Mouse (Mus musculus) central nervous system, embryonic 11.5 days (tissue): ENCODE results near the gene Rfx2. TPM values are rescaled to one million over a fixed set of nuclear protein-coding genes. Genes with fewer than 3 reads are reported as not detected.

Experiments used
- polyA plus RNA-seq: library from polyadenylated mRNA; depleted of rRNA; stranded (reverse); fragments of >200 nt; gene quantifications from 2 replicates; pipeline ENCODE4 v1.2.3, GENCODE M21; 2012; rRNA removed

Rfx2 gene
- 7.5 and 8.4 TPM in 2 replicates for polyA plus RNA-seq

DNA sequence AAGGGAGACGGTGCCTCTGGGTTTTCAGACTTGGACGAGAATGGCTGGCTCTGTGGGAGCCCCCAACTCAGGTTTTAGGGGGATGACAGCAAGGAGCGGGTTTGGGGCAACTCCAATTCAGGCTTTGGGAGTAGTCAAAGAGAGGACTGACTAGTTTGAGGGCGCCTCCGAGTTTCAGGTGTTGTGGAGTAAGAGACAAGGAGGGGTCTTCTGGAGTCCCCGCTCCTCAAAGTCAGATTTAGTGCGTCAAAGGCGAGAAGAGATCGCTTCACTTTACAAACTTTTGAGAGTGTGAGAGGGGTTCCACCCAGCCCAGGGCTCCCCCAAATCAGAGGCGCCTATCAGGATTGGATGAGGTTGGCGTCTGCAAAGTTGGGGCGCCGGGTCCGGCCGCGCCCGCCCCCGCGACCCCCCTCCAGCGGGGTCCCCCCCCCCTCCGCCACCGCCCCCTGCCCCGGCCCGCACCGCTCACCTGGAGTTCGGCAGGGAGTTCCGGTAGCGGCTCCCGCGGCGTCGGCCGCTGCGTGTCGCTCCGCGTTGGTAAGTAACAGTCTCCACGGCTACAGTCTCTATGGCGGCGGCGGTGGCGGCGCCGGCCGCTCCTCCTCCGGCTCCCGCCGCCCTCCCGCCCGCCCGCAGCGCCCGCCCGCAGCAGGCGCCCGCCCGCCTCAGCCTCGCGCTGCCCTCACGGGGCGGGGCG, at the start of gene Rfx2:
Rfx2 (minus strand) TSS at position 603 of the 700 bp plus-strand sequence.

DNA sequence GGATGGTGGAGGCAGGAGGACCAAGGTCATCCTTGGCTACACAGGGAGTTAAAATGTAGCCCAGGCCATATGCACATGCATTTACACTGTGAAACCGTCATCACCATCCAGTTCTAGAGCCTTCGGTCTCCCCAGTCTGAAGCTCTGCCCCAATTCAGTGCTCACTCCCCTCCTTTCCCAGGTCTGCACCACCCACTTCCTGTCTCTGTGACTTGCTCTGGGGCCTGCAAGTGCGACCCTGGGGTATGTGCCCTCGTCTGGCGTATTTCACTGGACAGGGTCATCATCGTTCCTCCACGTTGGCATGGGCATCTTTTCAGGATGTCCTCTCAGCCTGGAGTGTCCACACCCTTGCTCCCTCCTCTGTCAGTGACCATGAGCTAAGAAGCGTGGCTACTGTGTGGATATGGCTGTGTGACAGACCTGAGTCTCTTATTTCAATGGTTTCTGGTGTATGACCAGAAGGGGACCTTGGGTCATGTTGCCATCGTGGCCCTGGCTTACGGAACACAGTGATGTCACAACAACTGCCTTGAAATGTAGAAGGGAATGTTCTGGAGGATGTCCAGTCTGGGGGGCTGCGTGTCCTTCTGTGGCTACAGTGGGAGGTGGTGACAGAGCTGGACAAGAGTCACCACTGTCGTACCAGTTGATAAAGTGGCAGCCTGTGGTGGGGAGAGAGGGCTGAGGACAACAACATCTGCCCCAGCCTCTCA, 44.3 kb upstream of the Rfx2 start, which contains the start of gene 1700061G19Rik:
1700061G19Rik (plus strand) TSS at position 542 of the 716 bp plus-strand sequence.

DNA sequence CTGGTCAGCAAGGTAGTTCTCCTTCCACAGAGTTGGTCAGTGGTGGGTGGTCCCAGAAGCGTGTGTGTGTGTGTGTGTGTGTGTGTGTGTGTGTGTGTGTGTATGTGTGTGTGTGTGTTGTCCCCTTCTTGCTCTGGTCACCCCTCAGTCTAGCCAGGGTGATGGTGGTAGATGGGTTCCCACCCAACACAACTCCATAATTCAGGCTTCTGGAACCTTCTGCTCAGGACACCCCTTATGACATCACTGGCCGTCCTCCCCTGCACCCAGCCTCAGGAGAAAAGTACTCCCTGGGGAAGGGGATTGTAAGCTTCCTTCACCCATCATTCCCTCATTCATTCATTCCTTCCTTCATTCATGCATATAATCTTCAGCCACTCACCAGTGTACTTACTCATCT, 43.4 kb upstream of the Rfx2 start, which contains the start of gene Acsbg2:
Acsbg2 (minus strand) TSS at position 211 of the 400 bp plus-strand sequence.

DNA sequence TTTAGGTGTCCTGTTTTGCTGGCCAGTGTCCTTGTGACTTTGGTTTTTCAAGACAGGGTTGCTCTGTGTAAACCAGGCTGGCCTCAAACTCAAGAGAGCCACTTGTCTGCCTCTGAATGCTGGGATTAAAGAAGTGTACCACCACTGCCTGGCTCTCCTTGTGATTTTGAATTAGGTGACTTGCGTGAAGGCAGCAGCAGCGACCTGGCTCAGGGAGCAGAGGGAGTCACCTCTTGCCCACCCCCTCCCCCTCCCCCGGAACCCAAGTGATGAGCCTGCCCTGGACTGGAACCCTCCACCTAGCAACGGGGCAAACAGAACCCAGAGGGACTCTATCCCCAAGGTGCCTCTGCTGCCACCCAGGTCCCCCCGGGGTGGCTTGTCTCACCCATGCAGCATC, 60.9 kb downstream of the Rfx2 start, which contains the start of gene Prr22:
Prr22 (plus strand) TSS at position 301 of the 400 bp plus-strand sequence.

DNA sequence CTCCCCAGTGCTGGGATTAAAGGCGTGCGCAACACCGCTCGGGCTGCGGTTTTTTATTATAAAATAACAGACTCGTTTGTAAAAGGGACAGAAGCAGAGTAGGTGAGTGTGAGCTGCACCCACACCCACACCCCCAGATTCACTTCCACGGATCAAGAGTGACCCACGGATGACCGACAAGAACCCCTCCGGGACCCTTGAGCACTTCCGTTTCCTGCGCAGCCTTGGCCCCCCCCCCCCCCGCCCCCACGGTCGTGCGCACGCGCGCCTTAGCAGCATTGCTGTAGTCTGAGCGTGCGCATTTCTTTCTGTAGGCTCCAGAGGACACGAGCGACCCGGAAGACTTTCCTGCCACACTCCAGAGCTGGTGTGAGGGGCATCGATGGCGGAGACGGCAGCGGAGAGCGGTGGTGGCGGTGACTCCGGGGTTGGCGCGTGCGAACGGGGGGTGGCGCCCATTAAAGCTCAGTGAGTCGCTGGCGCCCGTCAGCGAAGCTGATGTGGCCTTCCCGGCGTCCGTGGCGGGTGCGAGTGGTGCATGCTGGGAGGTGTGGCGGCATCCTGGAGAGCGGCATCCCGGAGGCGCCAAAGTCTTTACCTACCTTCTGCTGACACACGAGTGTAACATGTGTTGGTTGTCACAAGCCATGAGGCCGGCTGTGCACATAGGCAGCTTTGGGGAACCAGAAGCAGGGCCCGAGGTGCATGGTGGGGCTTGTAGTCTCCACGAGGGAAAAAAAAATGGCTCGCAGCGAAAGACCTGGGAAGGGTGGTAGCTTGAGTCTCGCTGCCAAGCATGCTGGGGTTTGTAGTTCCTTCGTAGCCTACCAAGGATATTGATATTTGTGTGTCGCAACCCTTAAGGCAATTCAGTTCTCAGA, 66.1 kb downstream of the Rfx2 start, which contains the start of gene Dus3l:
Dus3l (plus strand) TSS at position 284 of the 881 bp plus-strand sequence.

DNA sequence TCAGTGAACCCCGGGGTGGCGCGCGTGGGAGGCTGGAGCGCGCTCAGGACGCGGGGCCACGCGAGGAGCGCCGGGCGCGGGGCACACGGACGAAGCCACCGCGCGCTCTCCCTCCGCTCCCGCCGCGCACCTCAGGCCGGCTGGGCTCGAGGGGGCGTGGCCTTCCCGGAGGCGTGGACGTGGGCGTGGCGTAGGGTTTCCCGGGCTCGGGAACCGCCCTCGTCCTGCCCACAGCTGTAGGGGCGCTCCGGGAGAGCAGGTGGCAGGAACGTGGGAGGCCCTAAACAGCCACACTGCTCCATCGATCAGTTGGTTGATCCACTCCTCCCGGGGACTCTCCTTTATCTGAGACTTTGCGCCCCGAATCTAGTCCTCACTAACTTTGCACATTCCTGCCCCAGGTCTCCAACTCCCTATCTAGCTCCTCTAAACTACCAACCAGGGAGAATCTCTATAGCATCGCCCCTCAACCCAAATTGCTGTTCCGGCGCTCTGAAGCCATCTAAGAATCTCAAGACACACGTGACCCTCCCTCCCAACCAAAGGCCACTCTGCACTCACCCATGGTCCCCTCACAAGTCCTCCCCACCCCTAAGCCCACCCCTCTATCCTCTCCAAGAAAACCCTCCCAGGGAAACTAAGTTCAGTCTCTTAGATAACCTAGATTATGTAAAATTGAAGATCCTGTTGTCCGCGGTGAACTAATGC, 73.2 kb downstream of the Rfx2 start, which contains the start of gene Nrtn:
Nrtn (minus strand) TSS at position 115 of the 708 bp plus-strand sequence.

Other genes starting within 250 kb of the Rfx2 start
- gene Safb2, start 246.4 kb downstream of the Rfx2 start, polyA plus RNA-seq: 148 and 517 TPM in 2 replicates
- gene Safb, start 246.2 kb downstream of the Rfx2 start, polyA plus RNA-seq: 177 and 374 TPM in 2 replicates
- 82.8 and 133 TPM in 2 replicates for gene 2410015M20Rik, start 221.2 kb downstream of the Rfx2 start, polyA plus RNA-seq
- 2,072 and 2,507 TPM in 2 replicates for gene Rpl36, start 217.6 kb downstream of the Rfx2 start, polyA plus RNA-seq
- 75.5 and 88.4 TPM in 2 replicates for gene Lonp1, start 204.1 kb downstream of the Rfx2 start, polyA plus RNA-seq
- gene Catsperd, start 202.9 kb downstream of the Rfx2 start, polyA plus RNA-seq: 0.98 and 1.3 TPM in 2 replicates
- 132 and 154 TPM in 2 replicates for gene Ranbp3, start 157.7 kb downstream of the Rfx2 start, polyA plus RNA-seq
- 147 and 215 TPM in 2 replicates for gene Ndufa11, start 113.2 kb downstream of the Rfx2 start, polyA plus RNA-seq
- 11.3 and 14.1 TPM in 2 replicates for gene Vmac, start 113.0 kb downstream of the Rfx2 start, polyA plus RNA-seq
- 6.7 and 11.9 TPM in 2 replicates for gene Nrtn, start 73.5 kb downstream of the Rfx2 start, polyA plus RNA-seq
- 71.6 and 85.6 TPM in 2 replicates for gene Dus3l, start 66.3 kb downstream of the Rfx2 start, polyA plus RNA-seq
- 3.1 and 3.6 TPM in 2 replicates for gene Prr22, start 60.8 kb downstream of the Rfx2 start, polyA plus RNA-seq
- not detected in 2 replicates for gene Acsbg2, start 43.4 kb upstream of the Rfx2 start, polyA plus RNA-seq
- 0.04 TPM in 1 of 2 replicates, not detected in the other for gene 1700061G19Rik, start 44.5 kb upstream of the Rfx2 start, polyA plus RNA-seq
- gene Mllt1, start 104.4 kb upstream of the Rfx2 start, polyA plus RNA-seq: 95.9 and 103 TPM in 2 replicates
- not detected in 2 replicates for gene Acer1, start 151.1 kb upstream of the Rfx2 start, polyA plus RNA-seq
- 96.5 and 130 TPM in 2 replicates for gene Clpp, start 159.3 kb upstream of the Rfx2 start, polyA plus RNA-seq
- gene Alkbh7, start 166.3 kb upstream of the Rfx2 start, polyA plus RNA-seq: 22.3 and 23.3 TPM in 2 replicates
- 0.17 TPM in 1 of 2 replicates, not detected in the other for gene Pspn, start 169.0 kb upstream of the Rfx2 start, polyA plus RNA-seq
- 82.8 and 142 TPM in 2 replicates for gene Gtf2f1, start 180.3 kb upstream of the Rfx2 start, polyA plus RNA-seq
- gene Gm17949, start 180.5 kb upstream of the Rfx2 start, polyA plus RNA-seq: 0.05 and 0.08 TPM in 2 replicates
- gene Khsrp, start 200.5 kb upstream of the Rfx2 start, polyA plus RNA-seq: 132 and 136 TPM in 2 replicates
- gene Slc25a41, start 210.6 kb upstream of the Rfx2 start, polyA plus RNA-seq: not detected in 2 replicates
- 0.85 and 1.8 TPM in 2 replicates for gene Crb3, start 228.1 kb upstream of the Rfx2 start, polyA plus RNA-seq
- gene Slc25a23, start 228.8 kb upstream of the Rfx2 start, polyA plus RNA-seq: 28.0 and 35.7 TPM in 2 replicates
- 3.9 and 5.1 TPM in 2 replicates for gene Dennd1c, start 247.5 kb upstream of the Rfx2 start, polyA plus RNA-seq